Comparison of ENCODE assay signal across 8 mouse cellular contexts in the genomic region with DNA sequence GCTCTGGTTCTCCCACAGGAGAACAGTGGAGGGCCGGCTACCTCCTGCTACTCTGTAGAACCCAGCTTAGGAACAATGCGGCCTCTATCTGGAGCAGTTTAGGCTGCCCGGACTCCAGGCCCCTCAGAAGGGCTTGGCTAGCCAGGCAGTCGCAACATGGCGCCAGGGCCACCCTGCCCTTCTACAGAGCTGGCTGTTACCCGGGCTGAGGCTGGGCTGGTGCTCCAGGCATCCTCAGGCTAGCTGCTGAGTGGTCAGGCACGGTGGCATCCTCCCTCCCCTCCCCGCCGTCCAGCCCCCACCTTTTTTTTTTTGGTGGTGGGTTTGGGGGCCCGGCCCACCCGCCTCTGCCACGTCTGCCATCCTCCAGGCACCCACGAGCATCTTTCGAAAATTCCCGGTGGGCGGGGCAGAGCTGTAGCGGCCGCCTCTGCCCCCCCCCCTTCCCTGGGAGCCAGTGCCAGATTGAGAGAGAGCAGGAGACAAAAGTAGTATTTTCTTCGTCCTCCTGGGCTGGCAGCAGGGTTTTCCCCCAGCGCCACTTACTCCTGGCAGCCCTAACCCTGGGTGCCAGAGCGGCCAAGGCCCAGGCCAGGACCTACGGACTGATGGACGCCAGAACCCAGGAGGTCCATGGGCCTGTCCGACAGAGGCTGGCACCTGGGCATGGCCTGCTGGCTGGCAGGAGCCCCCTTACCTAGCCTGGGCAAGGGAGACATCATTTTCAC. TPM values are rescaled to one million over a fixed set of nuclear protein-coding genes. Genes with fewer than 3 reads are reported as not detected.
DNase-seq lines count a peak whose midpoint lies in the region; ATAC-seq and TF ChIP-seq lines count a peak whose summit lies in the region.

No protein-coding gene starts in this region.

- H3K27me3 ChIP-seq in midbrain, embryonic 13.5 days: peaks cover 56% of the 10 kb centered on the region
- peaks cover 97% of the 10 kb centered on the region for H3K27me3 ChIP-seq in midbrain, embryonic 10.5 days (ENCODE audit: low read depth, poor library complexity, severe bottlenecking)
- H3K27me3 ChIP-seq in heart, embryonic 15.5 days: no peaks in the 10 kb centered on the region
- no peaks in the 10 kb centered on the region for H3K27me3 ChIP-seq in neural tube, embryonic 14.5 days (ENCODE audit: control insufficient read depth, insufficient read depth, low read length)
- no peaks in the 10 kb centered on the region for H3K27me3 ChIP-seq in kidney, embryonic 14.5 days (ENCODE audit: control insufficient read depth, insufficient read depth, low read length)

- WGBS in midbrain, embryonic 13.5 days: 76% methylated on average over 21 of the region's 24 CpGs
- WGBS in midbrain, embryonic 10.5 days: 87% methylated on average over 22 of the region's 24 CpGs
- WGBS in heart, embryonic 15.5 days: 73% methylated on average over 24 of the region's 24 CpGs
- WGBS in neural tube, embryonic 14.5 days: 44% methylated on average over 24 of the region's 24 CpGs
- WGBS in kidney, embryonic 14.5 days: 88% methylated on average over 24 of the region's 24 CpGs

- ATAC-seq in midbrain, embryonic 13.5 days: peak; percentile 67
- 0 out of 2 replicates have a peak, but pooled peaks have one; percentile 25 for ATAC-seq in heart, embryonic 15.5 days (replicated peaks; ENCODE audit: insufficient number of reproducible peaks, insufficient read depth, low FRiP score, low read depth)
- ATAC-seq in neural tube, embryonic 14.5 days (ENCODE audit: low read depth): peak; percentile 69
- no peak for ATAC-seq in megakaryocyte, adult 5-6 weeks (ENCODE audit: poor library complexity, severe bottlenecking)
- no peak for ATAC-seq in kidney, embryonic 14.5 days (ENCODE audit: low FRiP score, low TSS enrichment)

- no peak for TF ChIP-seq CTCF in gastrocnemius, adult 2 months (IDR thresholded peaks at IDR 0.05)

- peak overlapping the region; percentile 96 for H3K27ac ChIP-seq in gastrocnemius, adult 2 months
- peak overlapping the region; percentile 80 for H3K27ac ChIP-seq in midbrain, embryonic 13.5 days
- H3K27ac ChIP-seq in midbrain, embryonic 10.5 days (replicated peaks): no peak overlapping the region
- H3K27ac ChIP-seq in heart, embryonic 15.5 days: peak overlapping the region; percentile 53
- peak overlapping the region; percentile 90 for H3K27ac ChIP-seq in neural tube, embryonic 14.5 days (ENCODE audit: low read depth, low read length)
- H3K27ac ChIP-seq in kidney, embryonic 14.5 days (ENCODE audit: low read depth, low read length): no peak overlapping the region

- H3K4me3 ChIP-seq in gastrocnemius, adult 2 months: peak overlapping the region; percentile 98
- peak overlapping the region; percentile 20 for H3K4me3 ChIP-seq in midbrain, embryonic 13.5 days (replicated peaks)
- no peak overlapping the region for H3K4me3 ChIP-seq in midbrain, embryonic 10.5 days
- H3K4me3 ChIP-seq in heart, embryonic 15.5 days: peak overlapping the region; percentile 17; the same call in 1 of the 2 replicates
- peak overlapping the region; percentile 98 for H3K4me3 ChIP-seq in neural tube, embryonic 14.5 days (ENCODE audit: low read depth, low read length)
- no peak overlapping the region for H3K4me3 ChIP-seq in kidney, embryonic 14.5 days (ENCODE audit: low read length)

- peaks cover 64% of the 10 kb centered on the region for H3K4me1 ChIP-seq in midbrain, embryonic 13.5 days (replicated peaks)
- H3K4me1 ChIP-seq in midbrain, embryonic 10.5 days: no peaks in the 10 kb centered on the region
- peaks cover 55% of the 10 kb centered on the region for H3K4me1 ChIP-seq in heart, embryonic 15.5 days (replicated peaks)
- peaks cover 60% of the 10 kb centered on the region for H3K4me1 ChIP-seq in neural tube, embryonic 14.5 days (ENCODE audit: control insufficient read depth, insufficient read depth, low read length)
- peaks cover 23% of the 10 kb centered on the region for H3K4me1 ChIP-seq in kidney, embryonic 14.5 days (ENCODE audit: control insufficient read depth, insufficient read depth, low read length)

- intact Hi-C loops in gastrocnemius, adult 2 months (cut with DNase I): no loop called here

- no peaks in the 10 kb centered on the region for H3K9me3 ChIP-seq in midbrain, embryonic 13.5 days
- no peaks in the 10 kb centered on the region for H3K9me3 ChIP-seq in midbrain, embryonic 10.5 days (replicated peaks)
- H3K9me3 ChIP-seq in heart, embryonic 15.5 days (replicated peaks): no peaks in the 10 kb centered on the region
- no peaks in the 10 kb centered on the region for H3K9me3 ChIP-seq in neural tube, embryonic 14.5 days (ENCODE audit: control insufficient read depth, low read length)
- no peaks in the 10 kb centered on the region for H3K9me3 ChIP-seq in kidney, embryonic 14.5 days (ENCODE audit: control insufficient read depth, low read length)

- peak; percentile 66 for DNase-seq in gastrocnemius, adult 2 months
- DNase-seq in gastrocnemius, adult 8-10 months (ENCODE audit: low spot score in 2 of 2): no peak
- no peak for DNase-seq in midbrain, embryonic 10.5 days (ENCODE audit: low spot score)

- peak overlapping the region; percentile 74 for H3K4me2 ChIP-seq in midbrain, embryonic 13.5 days (replicated peaks)
- peak overlapping the region; percentile 30 for H3K4me2 ChIP-seq in heart, embryonic 15.5 days
- H3K4me2 ChIP-seq in neural tube, embryonic 14.5 days (ENCODE audit: low read depth, low read length): peak overlapping the region; percentile 87
- no peak overlapping the region for H3K4me2 ChIP-seq in kidney, embryonic 14.5 days (replicated peaks; ENCODE audit: low read depth, low read length)

- H3K9ac ChIP-seq in midbrain, embryonic 13.5 days (replicated peaks): peak overlapping the region; percentile 45
- no peak overlapping the region for H3K9ac ChIP-seq in heart, embryonic 15.5 days
- peak overlapping the region; percentile 68 for H3K9ac ChIP-seq in neural tube, embryonic 14.5 days (replicated peaks; ENCODE audit: low read depth, low read length)
- no peak overlapping the region for H3K9ac ChIP-seq in kidney, embryonic 14.5 days (ENCODE audit: low read depth, low read length)

- peaks cover 11% of the 10 kb centered on the region; the same call in 1 of the 2 replicates for H3K36me3 ChIP-seq in midbrain, embryonic 13.5 days
- H3K36me3 ChIP-seq in midbrain, embryonic 10.5 days: no peaks in the 10 kb centered on the region
- H3K36me3 ChIP-seq in heart, embryonic 15.5 days: peaks cover 21% of the 10 kb centered on the region
- H3K36me3 ChIP-seq in neural tube, embryonic 14.5 days (ENCODE audit: control insufficient read depth, insufficient read depth, low read length): peaks cover 14% of the 10 kb centered on the region
- H3K36me3 ChIP-seq in kidney, embryonic 14.5 days (ENCODE audit: control insufficient read depth, insufficient read depth, low read length): peaks cover 20% of the 10 kb centered on the region

RNA-seq across cellular contexts. Expression of a gene that starts 55.6 kb away (rescaled TPM):
- total RNA-seq in gastrocnemius, adult 2 months (2021): 10 to 100 TPM; 15.4 to 47.2 TPM
- 10 to 100 TPM; 10.5 to 19.6 (median 14.7) TPM for total RNA-seq in gastrocnemius, adult 8-10 months (2022)
- polyA plus RNA-seq in midbrain, embryonic 13.5 days (2015; fragmentation: Nextera tagmentation; extraction: Ambion mirVana): 0.54 and 0.96 TPM in 2 replicates
- polyA plus RNA-seq in midbrain, embryonic 10.5 days (2016; fragmentation: Nextera tagmentation; extraction: Ambion mirVana): 0.51 and 0.78 TPM in 2 replicates
- 15.1 and 20.5 TPM in 2 replicates for polyA plus RNA-seq in heart, embryonic 15.5 days (2015; fragmentation: Nextera tagmentation; extraction: Ambion mirVana)
- polyA plus RNA-seq in neural tube, embryonic 14.5 days (2014; fragmentation: Nextera tagmentation; extraction: Ambion mirVana): 0.75 and 1.3 TPM in 2 replicates
- total RNA-seq in megakaryocyte, adult 5-6 weeks (2015): not detected in 2 replicates
- not detected in 2 replicates for total RNA-seq in megakaryocyte, adult 5-6 weeks (2017)
- polyA plus RNA-seq in kidney, embryonic 14.5 days (2014; fragmentation: Nextera tagmentation; extraction: Ambion mirVana): 1.7 and 2.3 TPM in 2 replicates

Comparison
In these comparisons a context has a peak if more than half of its experiments do, and no peak if none do; other contexts are left out.
1. H3K27ac ChIP-seq: peak in gastrocnemius, adult 2 months (single experiment), midbrain, embryonic 13.5 days (single experiment), heart, embryonic 15.5 days (single experiment) and neural tube, embryonic 14.5 days (single experiment); none in midbrain, embryonic 10.5 days (single experiment) and kidney, embryonic 14.5 days (single experiment).
2. H3K4me3 ChIP-seq: peak in gastrocnemius, adult 2 months (single experiment), midbrain, embryonic 13.5 days (single experiment), heart, embryonic 15.5 days (single experiment) and neural tube, embryonic 14.5 days (single experiment); none in midbrain, embryonic 10.5 days (single experiment) and kidney, embryonic 14.5 days (single experiment).
3. ATAC-seq: peak in midbrain, embryonic 13.5 days (single experiment), heart, embryonic 15.5 days (single experiment) and neural tube, embryonic 14.5 days (single experiment); none in megakaryocyte, adult 5-6 weeks (single experiment) and kidney, embryonic 14.5 days (single experiment).
4. H3K9ac ChIP-seq: peak in midbrain, embryonic 13.5 days (single experiment) and neural tube, embryonic 14.5 days (single experiment); none in heart, embryonic 15.5 days (single experiment) and kidney, embryonic 14.5 days (single experiment).